Mouse (Mus musculus): ENCODE results near the gene Cbarp. TPM values are rescaled to one million over a fixed set of nuclear protein-coding genes. Genes with fewer than 3 reads are reported as not detected.

Gene Cbarp
- polyA plus RNA-seq, 1 experiment from 2014 or later, result 26.5 TPM

- 0 out of 2 replicates have a peak overlapping the region, but pooled peaks have one; percentile 30 for H3K9ac ChIP-seq
- peaks cover 35% of the 10 kb centered on the region for H3K4me1 ChIP-seq
- no peak overlapping the region for H3K4me3 ChIP-seq
- ATAC-seq (ENCODE audit: low FRiP score, low read depth), result 0 out of 2 replicates have a peak, but pooled peaks have one; percentile 4
- 26% methylated on average over 4 of the region's 4 CpGs for WGBS
- no peaks in the 10 kb centered on the region for H3K9me3 ChIP-seq
- H3K4me2 ChIP-seq (replicated peaks), result no peak overlapping the region
- no peak overlapping the region for H3K27ac ChIP-seq
- H3K27me3 ChIP-seq (replicated peaks), result no peaks in the 10 kb centered on the region
- peaks cover 16% of the 10 kb centered on the region for H3K36me3 ChIP-seq
Measured at GRCm38 (mm10) chr10:80175536-80176269, 35.1 kb upstream of the Cbarp start.

GRCm38 (mm10) chr10:80174705-80175104 is 34.1 kb upstream of the Cbarp start:
- Histone ChIP-seq H3K36me3 (peaks cover 26% of the 10 kb centered on the region), H3K4me1 (peaks cover 33% of the 10 kb centered on the region), H3K27me3 (replicated peaks) (no peaks in the 10 kb centered on the region), H3K4me3 (no peak overlapping the region), H3K27ac (no peak overlapping the region), H3K9me3 (no peaks in the 10 kb centered on the region), H3K9ac (no peak overlapping the region), H3K4me2 (replicated peaks) (no peak overlapping the region)
- 62% methylated on average over 2 of the region's 2 CpGs for WGBS
- ATAC-seq (ENCODE audit: low FRiP score, low read depth), result no peak

GRCm38 (mm10) chr10:80173955-80174640 is 33.5 kb upstream of the Cbarp start:
- H3K4me2 ChIP-seq (replicated peaks), result no peak overlapping the region

GRCm38 (mm10) chr10:80173358-80173757 is 32.7 kb upstream of the Cbarp start:
- peak overlapping the region; percentile 19 for H3K4me3 ChIP-seq
- ATAC-seq (ENCODE audit: low FRiP score, low read depth), result no peak
- WGBS, result 9% methylated on average over 11 of the region's 11 CpGs
- H3K9me3 ChIP-seq, result no peaks in the 10 kb centered on the region
- peak overlapping the region; percentile 73 for H3K4me2 ChIP-seq (replicated peaks)
- H3K4me1 ChIP-seq, result peaks cover 43% of the 10 kb centered on the region
- peak overlapping the region; percentile 45; the same call in 1 of the 2 replicates for H3K9ac ChIP-seq
- H3K36me3 ChIP-seq, result peaks cover 33% of the 10 kb centered on the region
- no peak overlapping the region for H3K27ac ChIP-seq
- no peaks in the 10 kb centered on the region for H3K27me3 ChIP-seq (replicated peaks)

More at GRCm38 (mm10) chr10:80173955-80174640, 33.5 kb upstream of the Cbarp start:
- Histone ChIP-seq H3K27me3 (replicated peaks) (no peaks in the 10 kb centered on the region), H3K27ac (no peak overlapping the region), H3K9me3 (no peaks in the 10 kb centered on the region), H3K4me3 (no peak overlapping the region), H3K4me1 (peaks cover 36% of the 10 kb centered on the region), H3K36me3 (peaks cover 31% of the 10 kb centered on the region), H3K9ac (no peak overlapping the region)
- WGBS, result 88% methylated on average over 10 of the region's 10 CpGs
- no peak for ATAC-seq (ENCODE audit: low FRiP score, low read depth)

- Histone ChIP-seq H3K27ac (peak within 1 kb of the TSS; percentile 59), H3K4me2 (replicated peaks) (peak within 1 kb of the TSS; percentile 73), H3K9ac (peak within 1 kb of the TSS; percentile 63), H3K27me3 (replicated peaks) (no peaks in the 10 kb centered on the region), H3K4me1 (peaks cover 40% of the 10 kb centered on the region), H3K4me3 (peak within 1 kb of the TSS; percentile 48), H3K36me3 (peaks cover 33% of the 10 kb centered on the region), H3K9me3 (no peaks in the 10 kb centered on the region)
- peak; percentile 71 for ATAC-seq (ENCODE audit: low FRiP score, low read depth)
- 9% methylated on average over 35 of the region's 35 CpGs for WGBS
Measured at GRCm38 (mm10) chr10:80172527-80173292, 32.1 kb upstream of the Cbarp start, which contains the start of gene 1600002K03Rik. TSS of gene 1600002K03Rik (plus strand) at chr10:80172944.

GRCm38 (mm10) chr10:80171760-80172526 is 31.3 kb upstream of the Cbarp start:
- peaks cover 33% of the 10 kb centered on the region for H3K36me3 ChIP-seq
- H3K4me1 ChIP-seq, result peaks cover 39% of the 10 kb centered on the region
- H3K27me3 ChIP-seq (replicated peaks), result no peaks in the 10 kb centered on the region
- 85% methylated on average over 45 of the region's 45 CpGs for WGBS
- peak overlapping the region; percentile 63; the same call in 1 of the 2 replicates for H3K9ac ChIP-seq
- H3K4me3 ChIP-seq, result 0 out of 2 replicates have a peak overlapping the region, but pooled peaks have one; percentile 0
- H3K9me3 ChIP-seq, result no peaks in the 10 kb centered on the region
- H3K27ac ChIP-seq, result peak overlapping the region; percentile 59
- no peak for ATAC-seq (ENCODE audit: low FRiP score, low read depth)
- H3K4me2 ChIP-seq (replicated peaks), result peak overlapping the region; percentile 73

- no peak overlapping the region for H3K27ac ChIP-seq
- H3K4me3 ChIP-seq, result no peak overlapping the region
- 92% methylated on average over 15 of the region's 15 CpGs for WGBS
- no peaks in the 10 kb centered on the region for H3K27me3 ChIP-seq (replicated peaks)
- no peak overlapping the region for H3K9ac ChIP-seq
- H3K4me2 ChIP-seq (replicated peaks), result peak overlapping the region; percentile 73
- H3K9me3 ChIP-seq, result no peaks in the 10 kb centered on the region
- ATAC-seq (ENCODE audit: low FRiP score, low read depth), result no peak
- H3K4me1 ChIP-seq, result peaks cover 43% of the 10 kb centered on the region
- peaks cover 33% of the 10 kb centered on the region for H3K36me3 ChIP-seq
Measured at GRCm38 (mm10) chr10:80171252-80171651, 30.6 kb upstream of the Cbarp start.

GRCm38 (mm10) chr10:80170601-80171021 is 30.0 kb upstream of the Cbarp start:
- H3K4me1 ChIP-seq, result peaks cover 48% of the 10 kb centered on the region
- WGBS, result 97% methylated on average over 19 of the region's 19 CpGs

GRCm38 (mm10) chr10:80170052-80170451 is 29.4 kb upstream of the Cbarp start:
- Histone ChIP-seq H3K4me3 (no peak overlapping the region), H3K27me3 (replicated peaks) (no peaks in the 10 kb centered on the region), H3K36me3 (peaks cover 33% of the 10 kb centered on the region), H3K9me3 (no peaks in the 10 kb centered on the region), H3K4me1 (peaks cover 52% of the 10 kb centered on the region), H3K9ac (no peak overlapping the region), H3K4me2 (replicated peaks) (peak overlapping the region; percentile 20), H3K27ac (no peak overlapping the region)
- no peak for ATAC-seq (ENCODE audit: low FRiP score, low read depth)
- 96% methylated on average over 16 of the region's 16 CpGs for WGBS

More at GRCm38 (mm10) chr10:80170601-80171021, 30.0 kb upstream of the Cbarp start:
- no peak overlapping the region for H3K27ac ChIP-seq
- peaks cover 33% of the 10 kb centered on the region for H3K36me3 ChIP-seq
- no peaks in the 10 kb centered on the region for H3K9me3 ChIP-seq
- ATAC-seq (ENCODE audit: low FRiP score, low read depth), result no peak
- no peaks in the 10 kb centered on the region for H3K27me3 ChIP-seq (replicated peaks)
- H3K4me2 ChIP-seq (replicated peaks), result peak overlapping the region; percentile 20
- H3K9ac ChIP-seq, result no peak overlapping the region
- H3K4me3 ChIP-seq, result no peak overlapping the region

GRCm38 (mm10) chr10:80169651-80170050 is 29.0 kb upstream of the Cbarp start:
- no peak for ATAC-seq (ENCODE audit: low FRiP score, low read depth)
- WGBS, result 95% methylated on average over 7 of the region's 7 CpGs
- no peak overlapping the region for H3K27ac ChIP-seq

GRCm38 (mm10) chr10:80169070-80169469 is 28.4 kb upstream of the Cbarp start:
- Histone ChIP-seq H3K36me3 (peaks cover 33% of the 10 kb centered on the region), H3K4me3 (peak overlapping the region; percentile 92), H3K4me2 (replicated peaks) (peak overlapping the region; percentile 62), H3K4me1 (peaks cover 61% of the 10 kb centered on the region), H3K9me3 (no peaks in the 10 kb centered on the region), H3K9ac (peak overlapping the region; percentile 100), H3K27me3 (replicated peaks) (no peaks in the 10 kb centered on the region), H3K27ac (no peak overlapping the region)
- ATAC-seq (ENCODE audit: low FRiP score, low read depth), result no peak
- 84% methylated on average over 1 of the region's 1 CpGs for WGBS

More at GRCm38 (mm10) chr10:80169651-80170050, 29.0 kb upstream of the Cbarp start:
- Histone ChIP-seq H3K4me1 (peaks cover 56% of the 10 kb centered on the region), H3K4me2 (replicated peaks) (peak overlapping the region; percentile 20), H3K9me3 (no peaks in the 10 kb centered on the region), H3K27me3 (replicated peaks) (no peaks in the 10 kb centered on the region), H3K36me3 (peaks cover 33% of the 10 kb centered on the region), H3K9ac (no peak overlapping the region), H3K4me3 (no peak overlapping the region)
